10 mouse cellular contexts compared by ENCODE assay signal in genomic region chr9:71571150-71571633, GRCm38 (mm10). TPM values are rescaled to one million over a fixed set of nuclear protein-coding genes. Genes with fewer than 3 reads are reported as not detected.
DNase-seq lines count a peak whose midpoint lies in the region; ATAC-seq lines count a peak whose summit lies in the region.
"Had no signal": no experiment of that assay in that cellular context is flagged by ENCODE, and none has a peak within 500 bp of the region (broad histone marks: within the 10 kb centered on the region; RNA-seq: fewer than 3 reads in every experiment).

No protein-coding gene starts in this region.

- no peak overlapping the region for H3K4me3 ChIP-seq in kidney, embryonic 14.5 days (ENCODE audit: low read length)
- no peak overlapping the region for H3K4me3 ChIP-seq in embryonic facial prominence, embryonic 13.5 days
- H3K4me3 ChIP-seq in hindbrain, embryonic 14.5 days (replicated peaks; ENCODE audit: low read length) = no peak overlapping the region
- no peak overlapping the region for H3K4me3 ChIP-seq in forebrain, embryonic 10.5 days

- ATAC-seq in kidney, embryonic 14.5 days (ENCODE audit: low FRiP score, low TSS enrichment) = peak; percentile 83
- peak; percentile 54; the same call in 1 of the 2 replicates for ATAC-seq in embryonic facial prominence, embryonic 13.5 days (ENCODE audit: insufficient number of reproducible peaks, insufficient read depth, low FRiP score, low TSS enrichment, low read depth)
- ATAC-seq in hindbrain, embryonic 14.5 days (ENCODE audit: low FRiP score) = no peak
- ATAC-seq: forebrain, postnatal 0 days had no signal

- WGBS in kidney, embryonic 14.5 days = 16% methylated on average over 7 of the region's 7 CpGs
- WGBS in embryonic facial prominence, embryonic 13.5 days = 33% methylated on average over 7 of the region's 7 CpGs
- WGBS in hindbrain, embryonic 14.5 days = 78% methylated on average over 7 of the region's 7 CpGs
- 90% methylated on average over 7 of the region's 7 CpGs for WGBS in forebrain, embryonic 10.5 days

- H3K36me3 ChIP-seq in kidney, embryonic 14.5 days (ENCODE audit: control insufficient read depth, insufficient read depth, low read length) = no peaks in the 10 kb centered on the region
- H3K36me3 ChIP-seq in embryonic facial prominence, embryonic 13.5 days = no peaks in the 10 kb centered on the region
- no peaks in the 10 kb centered on the region for H3K36me3 ChIP-seq in hindbrain, embryonic 14.5 days (replicated peaks; ENCODE audit: control insufficient read depth, insufficient read depth)
- no peaks in the 10 kb centered on the region for H3K36me3 ChIP-seq in forebrain, embryonic 10.5 days (replicated peaks)
- H3K36me3 ChIP-seq: G1E had no signal

- H3K4me2 ChIP-seq in kidney, embryonic 14.5 days (replicated peaks; ENCODE audit: low read depth, low read length) = no peak overlapping the region
- no peak overlapping the region for H3K4me2 ChIP-seq in embryonic facial prominence, embryonic 13.5 days
- H3K4me2 ChIP-seq in hindbrain, embryonic 14.5 days (replicated peaks) = no peak overlapping the region

- DNase-seq in kidney, postnatal 10 days = no peak
- DNase-seq in NIH3T3 (ENCODE audit: low read depth) = peak; percentile 53
- peak; percentile 28 for DNase-seq in naive thymus-derived CD4-positive, alpha-beta T cell, adult 2 months (ENCODE audit: low read depth)
- DNase-seq in hindbrain, embryonic 14.5 days (ENCODE audit: low spot score) = no peak
- DNase-seq in layer of hippocampus, postnatal 14 days (ENCODE audit: low spot score in 2 of 2) = no peak
- no peak for DNase-seq in forebrain, embryonic 10.5 days (ENCODE audit: extremely low spot score, low spot score)
- DNase-seq: forebrain, postnatal 0 days had no signal

- no peaks in the 10 kb centered on the region for H3K9me3 ChIP-seq in kidney, embryonic 14.5 days (ENCODE audit: control insufficient read depth, low read length)
- H3K9me3 ChIP-seq in embryonic facial prominence, embryonic 13.5 days = no peaks in the 10 kb centered on the region
- H3K9me3 ChIP-seq in hindbrain, embryonic 14.5 days (ENCODE audit: control insufficient read depth, low read length) = no peaks in the 10 kb centered on the region
- no peaks in the 10 kb centered on the region for H3K9me3 ChIP-seq in forebrain, embryonic 10.5 days
- H3K9me3 ChIP-seq: G1E had no signal

- H3K27ac ChIP-seq in kidney, embryonic 14.5 days (ENCODE audit: low read depth, low read length) = peak overlapping the region; percentile 64
- H3K27ac ChIP-seq in embryonic facial prominence, embryonic 13.5 days = peak overlapping the region; percentile 73; the same call in 1 of the 2 replicates
- no peak overlapping the region for H3K27ac ChIP-seq in hindbrain, embryonic 14.5 days
- H3K27ac ChIP-seq in forebrain, embryonic 10.5 days = no peak overlapping the region

- H3K4me1 ChIP-seq in kidney, embryonic 14.5 days (ENCODE audit: control insufficient read depth, insufficient read depth, low read length) = peaks cover 9% of the 10 kb centered on the region; the same call in 1 of the 2 replicates
- H3K4me1 ChIP-seq in embryonic facial prominence, embryonic 13.5 days = peaks cover 23% of the 10 kb centered on the region
- H3K4me1 ChIP-seq in hindbrain, embryonic 14.5 days (replicated peaks; ENCODE audit: control insufficient read depth, insufficient read depth, low read length) = no peaks in the 10 kb centered on the region
- H3K4me1 ChIP-seq in forebrain, embryonic 10.5 days = peaks cover 19% of the 10 kb centered on the region

- peak overlapping the region; percentile 19; the same call in 1 of the 2 replicates for H3K9ac ChIP-seq in kidney, embryonic 14.5 days (ENCODE audit: low read depth, low read length)
- H3K9ac ChIP-seq in embryonic facial prominence, embryonic 13.5 days = 0 out of 2 replicates have a peak overlapping the region, but pooled peaks have one; percentile 7
- H3K9ac ChIP-seq in hindbrain, embryonic 14.5 days = no peak overlapping the region
- H3K9ac ChIP-seq: forebrain, postnatal 0 days had no signal

- no peaks in the 10 kb centered on the region for H3K27me3 ChIP-seq in kidney, embryonic 14.5 days (ENCODE audit: control insufficient read depth, insufficient read depth, low read length)
- H3K27me3 ChIP-seq in embryonic facial prominence, embryonic 13.5 days = no peaks in the 10 kb centered on the region
- no peaks in the 10 kb centered on the region for H3K27me3 ChIP-seq in hindbrain, embryonic 14.5 days (ENCODE audit: control insufficient read depth, insufficient read depth, low read length)
- H3K27me3 ChIP-seq in forebrain, embryonic 10.5 days (ENCODE audit: poor library complexity, severe bottlenecking) = no peaks in the 10 kb centered on the region

RNA-seq across cellular contexts. Expression of gene Myzap, which starts 21.0 kb away (rescaled TPM):
- polyA plus RNA-seq in kidney, embryonic 14.5 days (2014; fragmentation: Nextera tagmentation; extraction: Ambion mirVana) = 18.6 and 18.7 TPM in 2 replicates
- polyA plus RNA-seq in embryonic facial prominence, embryonic 13.5 days (2015; fragmentation: Nextera tagmentation; extraction: Ambion mirVana) = 10.0 and 10.3 TPM in 2 replicates
- polyA plus RNA-seq in hindbrain, embryonic 14.5 days (2014; fragmentation: Nextera tagmentation; extraction: Ambion mirVana) = 3.2 and 4.0 TPM in 2 replicates
- total RNA-seq in layer of hippocampus, postnatal 14 days (2021) = 1 to 10 TPM; 1.0 to 1.1 TPM
- 3.5 and 4.0 TPM in 2 replicates for polyA plus RNA-seq in forebrain, embryonic 10.5 days (2016; fragmentation: Nextera tagmentation; extraction: Ambion mirVana)
- polyA plus RNA-seq: G1E had no signal

Comparison
In these comparisons a context has a peak if more than half of its experiments do, and no peak if none do; other contexts are left out.
1. H3K27ac ChIP-seq: peak in kidney, embryonic 14.5 days (single experiment) and embryonic facial prominence, embryonic 13.5 days (single experiment); none in hindbrain, embryonic 14.5 days (single experiment) and forebrain, embryonic 10.5 days (single experiment).
2. DNase-seq: peak in NIH3T3 (single experiment) and naive thymus-derived CD4-positive, alpha-beta T cell, adult 2 months (single experiment); none in kidney, postnatal 10 days (single experiment), hindbrain, embryonic 14.5 days (single experiment), layer of hippocampus, postnatal 14 days (0 of 2) and forebrain, embryonic 10.5 days (single experiment).